Mouse (Mus musculus) C2C12 (cell line): ENCODE measurements around the gene Ehmt1.

Experiments
- CTCF ChIP-seq: IDR thresholded peaks from one replicate; pipeline ENCODE4 v1.5.1; 2011; ENCODE audit not compliant: control insufficient read depth, insufficient read depth, insufficient read length
- FOSL1 ChIP-seq: IDR thresholded peaks from one replicate; pipeline ENCODE4 v1.8.0; 2011; ENCODE audit warnings: mild to moderate bottlenecking, low read length; ENCODE audit not compliant: poor library complexity, insufficient read depth, severe bottlenecking
- MAX ChIP-seq: IDR thresholded peaks from one replicate; pipeline ENCODE4 v1.6.1; 2011; ENCODE audit warnings: mild to moderate bottlenecking, control low read depth

- TF ChIP-seq CTCF (no peak), MAX (no peak), FOSL1 (no peak)
Measured at GRCm38 (mm10) chr2:24929593-24929992, 10.2 kb upstream of the Ehmt1 start.
